Mouse (Mus musculus) gastrocnemius, postnatal 10 days (tissue): ENCODE measurements at regions not wholly inside any gene's neighbourhood (a gene's known extent, or its start where the extent isn't known, plus 50 kb on each side); places are given as distances from the start of the nearest gene placed in this dataset.

Source experiments
- DNase-seq: peaks from one replicate; pipeline ENCODE4 v3.0.0; 2021; ENCODE audit warnings: mixed read lengths

DNA sequence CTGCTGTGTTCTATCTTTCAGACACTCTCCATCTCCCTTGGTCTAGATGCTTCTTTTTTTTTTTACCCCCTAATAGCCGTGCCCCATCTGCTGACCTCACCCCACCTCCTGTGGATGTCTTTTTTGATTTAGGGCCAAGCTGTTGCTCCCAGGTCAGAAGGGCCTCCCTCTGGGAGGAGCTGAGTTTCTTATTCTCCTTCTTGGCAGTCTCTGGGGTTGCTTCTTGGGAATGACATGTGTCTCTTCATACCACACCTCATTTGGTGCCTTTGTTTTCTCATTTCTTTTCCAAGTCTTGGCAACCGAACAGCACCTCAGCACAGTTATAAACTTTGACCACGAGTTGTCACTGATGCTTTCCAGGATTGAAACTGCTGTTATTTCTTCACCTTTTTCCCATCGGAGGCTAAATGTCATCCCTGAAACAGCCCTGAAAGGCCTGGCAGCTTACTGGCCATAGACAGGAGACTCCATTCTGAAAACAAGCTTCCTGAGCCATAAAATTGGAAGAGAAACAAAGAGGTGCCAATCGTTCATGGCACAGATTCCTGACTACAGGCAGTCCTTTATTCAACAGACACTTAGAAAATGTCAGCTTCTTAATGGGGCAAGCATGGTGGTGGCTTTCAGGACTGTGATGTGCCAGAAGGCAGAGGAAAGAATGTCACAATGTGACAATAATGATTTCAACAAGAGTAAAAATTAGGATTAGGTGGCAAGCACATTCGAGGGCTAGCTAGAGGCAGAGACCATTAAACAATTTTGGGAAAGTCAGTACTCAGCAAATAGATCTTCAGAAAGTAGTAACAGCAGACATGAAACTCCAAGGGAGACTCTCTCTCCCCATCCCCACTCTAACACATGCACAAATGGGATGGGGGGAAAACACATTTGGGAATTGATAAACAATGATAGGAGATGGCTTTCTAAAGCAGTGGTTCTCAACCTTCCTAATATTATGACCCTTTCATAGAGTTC, 197.1 kb upstream of the Arrdc4 start:
- no peak for DNase-seq

DNA sequence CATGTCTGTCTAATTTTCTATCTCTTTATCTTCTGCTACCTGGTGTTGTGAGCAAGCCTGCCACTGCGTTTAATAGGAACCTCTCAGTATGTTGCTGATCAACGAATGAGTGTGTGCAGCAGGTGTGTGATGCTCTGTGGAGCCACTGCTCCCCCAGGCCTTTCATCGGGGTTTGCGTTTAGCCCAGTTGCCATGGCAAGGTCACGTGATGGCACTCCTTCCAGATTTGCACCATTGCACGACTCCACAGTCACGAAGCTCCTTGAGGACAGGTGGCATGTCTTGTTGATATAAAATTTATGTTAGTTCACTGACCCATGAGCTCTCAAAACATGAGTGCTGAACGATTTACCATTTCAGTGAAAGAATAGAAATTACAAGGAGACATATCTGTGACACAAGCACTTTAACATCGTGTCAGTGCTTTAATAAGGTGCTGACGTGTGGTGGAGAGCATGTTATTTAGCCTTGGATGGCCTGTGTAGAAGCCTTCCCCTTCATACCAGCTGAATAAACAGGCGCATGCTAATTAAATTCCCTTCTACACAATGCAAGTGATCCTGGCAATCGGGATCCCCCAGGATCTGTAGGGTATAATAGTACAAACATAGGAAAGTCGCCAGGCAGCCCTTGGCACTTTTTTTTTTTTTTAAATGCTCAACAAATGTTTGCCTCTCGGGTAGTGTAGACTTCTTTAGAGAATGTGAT, 181.7 kb upstream of the Arrdc4 start:
- no peak for DNase-seq

DNA sequence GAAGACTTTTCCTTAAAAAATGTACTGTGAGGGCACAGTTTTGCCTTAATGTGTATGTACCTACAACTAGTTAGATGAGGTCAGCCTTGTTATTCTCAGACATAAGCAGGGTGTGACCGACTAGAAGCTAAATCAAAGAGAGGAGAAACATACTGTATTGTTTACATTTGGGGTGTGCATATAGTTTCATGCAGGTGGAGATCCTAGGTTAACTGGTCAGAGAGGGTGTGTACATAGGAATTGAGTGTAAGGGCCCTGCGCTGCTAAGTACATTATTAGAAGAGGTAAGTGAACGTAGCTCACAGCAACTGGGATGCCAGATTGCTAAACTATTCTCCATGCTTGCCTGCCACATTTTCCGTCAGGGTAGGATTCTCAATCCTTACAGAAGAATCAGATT, 180.6 kb upstream of the Arrdc4 start:
- DNase-seq = no peak

DNA sequence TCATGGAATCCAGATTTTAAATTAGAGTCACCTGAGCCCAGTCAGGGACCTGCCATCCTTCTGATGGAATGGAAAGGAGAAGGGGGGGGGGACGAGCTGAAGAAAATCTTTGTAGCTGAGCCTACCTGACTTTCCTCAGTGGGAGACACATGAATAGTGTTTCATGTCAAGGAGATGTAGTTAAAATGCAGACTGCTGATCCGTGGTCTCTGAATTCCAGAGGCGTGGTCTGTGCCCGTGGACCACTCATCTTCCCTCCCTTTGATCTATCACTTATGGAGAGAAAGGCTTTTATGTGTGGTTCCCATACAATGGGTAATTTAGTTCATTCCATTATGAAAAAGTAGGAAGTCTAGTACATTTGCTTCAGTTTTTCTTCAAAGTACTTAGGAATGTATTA, 176.6 kb upstream of the Arrdc4 start:
- DNase-seq = no peak

DNA sequence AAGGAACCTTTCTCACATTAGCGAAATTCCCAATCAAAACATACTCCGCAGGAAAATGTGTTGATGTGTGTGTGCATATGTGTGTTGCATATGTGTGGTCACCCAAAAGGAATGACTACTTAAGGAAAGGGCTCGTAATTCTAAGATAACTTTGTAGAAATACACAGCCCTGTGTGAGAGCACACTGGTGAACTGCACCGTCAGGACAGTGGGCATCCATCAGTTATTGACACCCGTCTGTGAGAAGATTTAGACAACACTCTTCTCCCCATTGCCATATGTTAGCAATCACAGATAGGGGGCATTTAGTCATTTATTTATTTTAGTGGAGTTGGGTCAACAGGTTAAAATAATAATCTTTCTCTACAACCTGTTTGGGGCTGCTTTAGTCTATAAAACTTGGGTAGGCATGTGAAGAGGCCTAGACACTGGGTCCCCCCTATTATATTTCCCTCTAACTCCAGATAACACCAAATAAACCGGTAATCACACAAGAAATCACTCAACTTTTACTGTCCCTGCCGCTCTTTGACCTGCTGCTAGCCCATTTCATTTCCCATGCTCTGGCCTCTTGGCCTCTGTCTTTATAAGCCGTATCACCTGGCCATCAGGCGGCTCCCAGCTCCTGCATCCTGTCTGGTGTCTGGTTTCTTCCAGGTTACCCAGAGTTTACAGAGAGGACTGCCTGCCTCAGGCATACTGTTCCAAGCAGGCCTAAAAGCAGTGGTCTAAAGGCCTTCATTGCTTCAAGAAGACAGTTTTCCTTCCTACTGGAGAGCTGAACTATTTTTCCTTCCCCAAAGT, 169.8 kb upstream of the Arrdc4 start:
- no peak for DNase-seq

DNA sequence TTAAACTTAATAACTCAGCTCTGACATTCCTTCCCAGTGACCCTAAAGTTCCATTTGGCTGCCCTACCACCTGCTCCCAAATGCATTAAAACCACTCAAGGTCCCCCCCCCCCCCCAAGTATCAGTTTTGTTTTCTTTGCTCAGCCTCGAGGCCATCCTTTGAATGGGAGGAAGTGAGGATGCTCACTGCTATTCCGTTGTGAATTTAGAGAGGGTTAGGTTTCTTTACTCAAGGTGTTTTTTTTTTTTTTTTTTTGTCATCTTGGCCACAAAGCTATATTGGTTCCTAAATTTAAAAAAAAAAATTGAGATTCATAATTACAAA, 168.8 kb upstream of the Arrdc4 start:
- no peak for DNase-seq

DNA sequence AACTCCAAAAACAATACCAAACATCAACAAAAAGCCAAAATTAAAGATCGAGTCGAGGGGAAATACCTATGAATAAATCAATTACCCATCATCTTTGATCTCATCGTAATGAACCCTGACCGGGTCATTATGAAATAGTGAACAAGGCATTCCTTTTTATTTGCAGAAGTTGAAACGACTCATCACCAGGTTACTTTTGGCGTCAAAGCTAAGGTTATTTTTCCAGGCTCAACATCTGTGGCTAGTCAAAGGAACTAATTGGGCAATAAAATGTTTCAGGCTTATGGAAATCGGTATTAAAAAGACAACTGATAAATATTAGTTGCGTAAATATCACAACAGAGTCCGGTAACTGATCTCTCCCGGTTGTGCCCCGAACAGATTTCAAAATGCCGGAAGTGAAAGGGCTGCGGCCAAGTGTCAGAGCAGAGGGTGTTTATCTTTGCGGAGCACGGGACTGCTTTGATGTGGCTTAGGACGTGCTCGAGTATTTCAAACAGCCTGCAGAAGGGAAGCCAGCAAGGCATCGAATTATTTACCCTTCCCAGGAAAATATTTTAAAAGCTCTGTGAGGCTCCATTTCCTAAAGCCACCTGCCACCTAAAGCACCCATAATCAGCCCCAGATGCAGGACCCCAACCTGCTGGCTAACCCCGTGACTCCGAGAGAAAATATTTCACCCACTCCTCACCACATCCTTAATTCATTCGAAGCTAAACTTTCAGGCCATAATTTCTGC, 168.3 kb upstream of the Arrdc4 start:
- no peak for DNase-seq

DNA sequence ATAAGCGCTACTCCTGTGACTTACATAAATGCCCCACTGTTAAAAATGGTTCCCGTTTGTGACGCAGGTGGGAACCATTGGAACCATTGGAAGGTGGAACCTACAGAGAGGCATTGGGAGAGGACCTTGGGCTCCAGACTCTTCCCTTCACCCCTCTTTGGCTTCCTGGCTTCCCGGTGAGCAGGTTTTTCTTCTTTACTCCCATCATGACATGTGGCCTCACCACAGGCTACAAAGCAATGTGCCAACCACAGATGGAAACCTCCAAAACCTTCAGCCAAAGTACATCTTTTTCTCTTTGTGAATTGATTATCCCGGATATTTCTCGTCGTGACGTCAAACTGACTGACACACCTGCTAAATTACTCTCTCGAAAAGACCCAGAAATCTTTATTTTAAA, 166.9 kb upstream of the Arrdc4 start:
- no peak for DNase-seq

DNA sequence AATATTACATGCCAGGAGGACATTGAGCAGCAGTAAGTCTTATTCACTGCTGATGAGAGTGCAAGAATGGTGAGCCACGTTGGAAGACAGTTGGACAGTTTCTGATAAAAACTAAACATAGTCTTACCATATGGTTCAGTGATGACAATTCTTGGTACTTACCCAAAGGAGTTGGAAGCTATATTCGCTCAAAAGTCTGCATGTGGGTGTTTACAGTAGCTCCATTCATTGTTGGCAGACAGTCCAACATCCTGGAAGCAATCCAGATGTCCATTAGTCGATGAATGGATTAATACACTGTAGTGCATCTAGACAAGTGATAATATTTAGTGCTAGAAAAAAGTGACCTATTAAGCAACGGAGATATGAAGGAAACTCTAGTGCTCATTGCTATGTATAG, 165.3 kb upstream of the Arrdc4 start:
- DNase-seq = no peak

DNA sequence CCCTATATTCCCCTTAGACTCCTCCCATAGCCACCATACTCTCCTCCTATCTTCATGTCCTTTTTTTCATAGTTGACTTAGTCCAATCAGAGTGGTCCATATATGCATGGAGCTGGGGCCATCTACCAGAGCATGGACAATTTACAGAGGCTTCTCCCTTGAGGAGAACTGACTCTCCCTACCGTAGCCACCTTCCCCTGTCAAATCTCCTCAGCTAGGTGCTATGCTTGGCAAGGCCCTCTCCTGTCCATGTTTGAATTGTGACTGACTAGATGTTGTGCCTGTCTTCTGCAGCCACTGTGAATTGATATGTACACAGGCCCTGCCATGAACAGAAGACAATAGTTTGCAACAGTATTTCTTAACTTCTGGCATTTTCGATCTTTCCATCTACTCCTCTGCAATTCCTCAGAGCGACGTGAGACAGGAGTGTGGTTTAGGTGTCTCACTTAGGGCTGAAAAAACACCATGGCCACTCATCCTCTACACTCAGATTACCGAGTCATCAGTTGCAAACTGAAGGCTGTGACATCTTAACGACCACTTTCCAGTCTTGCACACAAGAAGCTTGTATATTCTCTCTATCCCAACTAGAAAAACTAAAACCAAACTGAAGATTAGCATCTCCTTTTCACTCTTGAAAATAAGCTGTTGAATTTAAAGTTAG, 163.1 kb upstream of the Arrdc4 start:
- no peak for DNase-seq

DNA sequence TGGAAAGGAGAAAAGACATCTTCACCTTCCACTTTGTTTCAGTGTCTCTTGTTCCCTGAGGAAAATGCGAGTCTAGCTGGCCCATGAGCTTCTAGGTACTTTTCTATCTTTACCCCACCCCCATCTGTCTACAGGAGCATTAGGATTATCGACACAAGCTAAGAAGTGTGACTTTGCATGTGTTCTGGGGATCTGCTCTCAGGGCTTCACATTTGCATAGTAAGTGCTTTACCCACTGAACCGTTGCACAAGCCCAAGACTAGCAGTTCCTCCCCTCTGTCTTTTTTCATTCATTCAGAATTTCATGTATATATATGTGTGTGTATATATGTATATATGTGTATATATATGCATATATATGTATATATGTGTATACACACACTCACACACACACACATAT, 162.5 kb upstream of the Arrdc4 start:
- no peak for DNase-seq

DNA sequence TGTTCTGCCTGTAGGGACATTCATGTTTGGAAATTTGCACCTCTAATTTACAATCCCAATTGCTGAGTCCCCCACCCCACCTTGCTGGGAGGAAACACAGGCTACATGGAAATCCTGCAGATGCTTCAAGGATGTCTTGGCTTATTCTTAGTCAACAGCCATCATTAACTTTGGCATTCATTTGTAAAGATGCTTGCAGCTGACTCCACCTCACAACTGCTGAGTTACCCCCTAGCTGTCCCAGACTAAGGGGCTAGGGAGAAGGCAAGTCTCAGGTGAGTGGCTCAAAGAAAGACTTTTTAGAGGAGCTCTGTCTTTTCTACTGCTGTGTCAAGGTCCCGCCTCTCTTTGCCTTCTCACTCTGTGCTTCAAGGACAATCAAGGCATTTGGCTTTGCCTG, 160.7 kb upstream of the Arrdc4 start:
- no peak for DNase-seq

DNA sequence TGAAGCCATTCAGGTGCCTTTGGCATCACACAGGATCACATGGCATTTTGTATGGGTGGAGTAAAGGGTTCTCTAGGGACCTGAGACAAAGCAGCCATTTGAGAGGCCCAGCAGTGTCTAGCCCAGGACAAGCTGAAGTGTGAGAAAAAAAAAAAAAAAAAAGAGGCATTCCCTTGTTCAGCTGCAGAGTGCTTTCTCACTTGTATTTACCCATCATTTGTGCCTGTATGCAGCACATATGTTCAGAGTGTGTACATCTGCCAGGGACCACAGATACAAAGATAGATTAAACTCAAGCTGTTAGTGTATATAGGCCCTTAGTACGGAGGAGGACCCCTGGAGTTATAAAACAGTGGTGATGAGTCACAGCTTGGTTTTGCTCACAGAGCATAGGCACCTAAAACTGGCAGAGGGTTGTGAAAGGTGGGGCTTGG, 159.4 kb upstream of the Arrdc4 start:
- no peak for DNase-seq

DNA sequence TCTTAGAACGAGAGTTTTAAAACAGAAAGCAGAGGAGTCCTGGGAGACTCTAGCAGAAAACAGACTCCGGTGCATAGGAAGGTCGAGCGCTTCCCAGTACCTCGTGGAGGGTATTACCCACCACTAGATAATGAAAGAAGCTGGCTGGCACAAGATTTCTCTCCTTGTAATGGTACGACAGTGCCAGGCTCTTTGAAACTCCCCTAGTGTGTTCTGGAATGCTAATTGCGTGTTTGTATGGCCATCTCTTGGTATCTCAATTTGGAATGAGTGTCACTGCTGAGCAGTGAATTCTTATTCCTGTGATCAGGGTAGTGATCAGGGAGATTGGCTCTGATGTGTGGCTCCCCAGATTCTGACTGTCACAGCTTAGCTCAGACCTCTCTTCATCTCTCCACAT, 158.8 kb upstream of the Arrdc4 start:
- DNase-seq = no peak

DNA sequence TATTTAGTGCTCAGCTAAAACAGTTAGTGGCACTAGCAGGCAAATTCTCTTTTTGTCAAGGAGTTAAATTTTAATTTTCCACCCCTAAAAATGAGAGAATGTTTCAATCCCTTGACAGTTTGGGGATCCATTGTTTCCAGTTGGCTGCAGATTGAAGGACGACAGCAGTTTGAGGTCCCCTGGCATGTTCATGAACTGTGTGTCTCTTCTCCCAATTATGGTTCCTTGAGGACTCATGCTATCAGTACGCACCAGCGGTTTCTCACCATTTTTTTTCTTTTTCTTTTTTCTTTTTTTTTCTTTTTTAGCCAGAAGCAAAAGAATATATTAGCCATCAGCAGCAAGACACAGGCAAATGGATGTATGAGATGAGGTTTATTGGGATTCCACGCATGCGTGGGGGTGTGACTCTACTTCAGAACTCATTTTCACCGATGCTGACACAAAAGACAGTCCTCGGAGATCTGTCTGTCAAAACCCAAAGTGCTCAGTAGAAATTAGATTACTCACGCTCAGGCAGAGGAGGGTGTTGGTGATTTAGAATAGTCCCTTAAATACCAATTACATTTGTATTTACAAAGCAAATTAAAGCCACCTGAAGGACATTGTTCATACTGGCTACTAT, 157.8 kb upstream of the Arrdc4 start:
- no peak for DNase-seq

DNA sequence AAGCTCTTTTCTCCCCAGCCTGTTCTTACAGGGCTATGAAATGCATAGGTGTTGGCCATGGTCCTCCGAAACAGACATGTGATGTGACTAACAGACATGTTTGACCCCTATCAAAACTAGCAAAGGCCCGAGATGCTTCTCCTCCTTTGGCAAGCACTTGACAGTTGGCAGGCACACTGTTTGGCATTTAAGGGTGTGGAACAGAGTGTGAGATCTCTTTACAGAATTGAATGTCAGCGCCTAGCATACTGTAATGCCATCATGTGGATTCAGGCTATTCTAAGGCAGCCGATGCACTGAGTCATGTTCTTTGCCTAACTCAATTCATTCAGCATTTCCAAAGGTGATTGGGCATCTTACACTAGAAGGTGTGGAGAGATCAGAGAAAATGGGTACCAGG, 156.8 kb upstream of the Arrdc4 start:
- no peak for DNase-seq

DNA sequence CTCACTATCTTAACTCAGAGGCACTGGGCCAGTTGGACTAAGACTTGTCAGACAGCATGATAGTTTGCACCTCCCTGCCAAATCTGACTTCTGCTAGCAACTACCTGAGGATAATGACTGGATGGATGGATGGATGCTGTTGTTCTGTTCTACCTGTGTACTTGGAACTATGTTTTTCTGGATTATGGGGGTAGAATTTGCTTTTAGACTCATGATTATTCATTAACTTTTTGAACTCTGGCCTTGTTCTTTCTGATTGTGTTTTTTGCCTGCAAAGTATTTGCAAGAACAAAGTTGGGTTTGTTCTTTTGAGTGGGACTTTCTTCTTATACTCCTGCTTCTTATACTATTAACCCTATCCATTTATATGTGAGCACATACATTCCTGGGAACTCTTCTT, 137.1 kb upstream of the Arrdc4 start:
- no peak for DNase-seq

DNA sequence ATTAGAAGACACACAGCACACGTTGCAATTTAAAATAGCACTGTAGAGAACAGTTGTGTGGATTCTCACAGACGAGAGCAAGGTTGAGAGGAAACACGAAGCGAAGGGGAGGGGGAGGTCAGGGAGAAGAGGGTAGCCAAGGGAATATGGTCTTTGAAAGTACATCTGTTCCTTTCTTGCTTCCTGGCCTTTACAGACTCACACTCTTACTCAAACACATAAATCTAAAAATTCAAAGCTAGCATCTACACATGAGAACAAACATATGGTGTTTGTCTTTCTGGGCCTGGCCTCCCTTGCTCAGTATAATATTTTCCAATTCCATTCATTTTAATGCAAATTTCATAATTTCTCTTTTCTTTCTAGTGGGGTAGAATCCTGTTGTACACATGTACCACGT, 124.0 kb upstream of the Arrdc4 start:
- DNase-seq = no peak

DNA sequence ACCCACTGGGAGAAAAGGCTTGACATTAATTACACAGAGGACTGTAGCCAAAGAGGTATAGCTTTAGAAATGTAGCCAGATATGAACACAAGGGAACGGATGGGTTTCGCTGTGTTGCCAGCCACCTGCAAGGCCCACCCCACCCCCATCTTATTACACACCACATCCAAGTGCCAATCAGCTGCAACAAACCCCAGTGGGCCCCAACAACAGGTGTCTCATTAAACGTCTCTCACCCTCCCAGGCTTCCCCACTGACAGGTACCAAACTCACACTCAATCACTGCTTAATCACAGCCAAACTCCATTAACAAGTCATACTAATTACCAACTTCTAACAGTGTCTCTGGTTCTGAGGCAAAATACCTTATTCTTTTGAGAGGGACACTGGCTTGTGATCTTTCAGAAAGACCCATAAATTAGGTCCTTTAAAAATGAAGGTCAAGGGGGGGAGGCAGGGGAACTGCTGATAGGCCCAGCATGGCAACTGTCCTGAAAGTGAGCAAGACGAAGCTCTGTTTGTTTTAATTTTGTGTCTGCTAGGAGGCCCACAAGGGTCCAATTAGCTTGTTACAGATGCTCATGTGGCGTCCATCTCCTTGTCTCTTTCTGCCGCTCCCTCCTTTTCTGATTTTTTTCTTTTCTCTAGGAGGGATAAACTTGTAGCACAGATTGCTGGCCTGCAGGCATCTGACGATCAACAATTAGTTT, 115.4 kb upstream of the Arrdc4 start:
- DNase-seq = no peak

DNA sequence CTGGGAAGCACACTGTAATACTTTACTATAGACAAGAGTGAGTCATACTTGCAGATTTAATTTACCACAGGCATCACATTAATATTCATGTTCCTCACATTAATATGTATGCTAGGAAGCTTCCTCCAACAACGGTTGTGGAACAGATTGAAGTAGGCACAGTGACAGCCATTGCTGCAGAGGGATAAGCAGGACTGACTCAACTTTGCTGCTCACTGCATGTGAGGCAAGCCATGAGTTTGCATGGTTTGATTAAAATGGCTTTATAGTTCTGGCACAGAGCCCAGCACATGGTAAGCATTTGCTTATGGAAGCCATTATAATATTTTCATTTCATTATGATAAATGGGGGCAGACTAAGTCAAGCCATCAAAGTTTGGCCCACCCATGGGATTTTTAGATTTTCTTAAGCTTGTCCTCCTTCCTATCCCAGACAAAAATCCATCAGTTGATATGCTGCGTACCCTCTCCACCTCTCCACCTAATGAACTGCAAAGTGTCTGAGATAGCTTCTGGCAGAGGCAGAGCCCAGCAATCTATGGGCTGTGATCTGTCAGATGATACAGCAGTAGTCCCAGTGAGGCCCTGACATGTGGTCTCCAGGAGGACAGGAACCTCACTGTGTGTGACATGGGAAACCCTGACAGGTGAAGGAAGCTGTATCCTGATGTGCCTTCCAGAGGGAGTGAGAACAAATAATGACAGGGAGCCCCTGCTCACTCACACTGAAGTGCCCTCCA, 109.6 kb upstream of the Arrdc4 start:
- DNase-seq = no peak
